Mouse (Mus musculus) right cerebral cortex, postnatal 25 days (tissue): ENCODE results near the gene Orm3.
"Not testable (repeated sequence)": the region's sequence is repeated elsewhere in the genome, so short reads cannot be mapped to it uniquely, and the experiment has no call there.

Experiments
- DNase-seq: peaks from one replicate; pipeline ENCODE4 v3.0.0; 2022

Gene Orm3

DNA sequence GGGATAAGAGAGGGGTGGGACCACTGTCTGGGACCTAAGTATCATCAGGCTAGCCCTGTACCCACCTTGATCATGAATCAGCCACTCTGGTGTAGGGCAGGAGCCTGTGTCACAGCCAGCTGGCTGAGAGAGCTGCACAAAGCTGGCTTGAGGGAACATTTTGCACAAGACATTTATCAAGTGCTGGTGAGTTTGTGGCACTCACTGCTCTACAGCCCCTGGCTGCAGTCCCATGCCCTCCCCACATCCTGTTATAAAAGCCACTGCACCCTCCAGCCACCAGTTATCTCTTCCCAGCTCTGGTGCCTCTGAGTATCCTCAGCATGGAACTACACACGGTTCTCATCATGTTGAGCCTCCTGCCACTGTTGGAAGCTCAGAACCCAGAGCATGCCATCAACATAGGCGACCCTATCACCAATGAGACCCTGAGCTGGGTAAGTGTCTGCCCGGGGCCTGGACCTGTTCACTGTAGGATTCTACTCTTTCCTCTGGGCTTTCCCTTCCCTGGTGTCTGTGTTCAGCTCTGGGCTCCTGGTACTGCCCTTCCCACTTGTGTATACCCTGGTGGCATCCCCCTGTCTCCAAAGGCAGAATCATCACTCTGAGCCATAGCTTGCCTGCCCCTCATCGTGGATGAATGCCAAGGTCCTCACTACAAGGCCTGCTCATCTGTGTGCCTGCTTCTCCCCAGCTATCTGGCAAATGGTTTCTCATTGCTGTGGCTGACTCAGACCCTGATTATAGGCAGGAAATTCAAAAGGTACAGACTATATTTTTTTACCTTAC, at the start of gene Orm3:
Gene Orm3 (plus strand): TSS at position 286 of the 789 bp plus-strand sequence.
- DNase-seq = no peak

DNA sequence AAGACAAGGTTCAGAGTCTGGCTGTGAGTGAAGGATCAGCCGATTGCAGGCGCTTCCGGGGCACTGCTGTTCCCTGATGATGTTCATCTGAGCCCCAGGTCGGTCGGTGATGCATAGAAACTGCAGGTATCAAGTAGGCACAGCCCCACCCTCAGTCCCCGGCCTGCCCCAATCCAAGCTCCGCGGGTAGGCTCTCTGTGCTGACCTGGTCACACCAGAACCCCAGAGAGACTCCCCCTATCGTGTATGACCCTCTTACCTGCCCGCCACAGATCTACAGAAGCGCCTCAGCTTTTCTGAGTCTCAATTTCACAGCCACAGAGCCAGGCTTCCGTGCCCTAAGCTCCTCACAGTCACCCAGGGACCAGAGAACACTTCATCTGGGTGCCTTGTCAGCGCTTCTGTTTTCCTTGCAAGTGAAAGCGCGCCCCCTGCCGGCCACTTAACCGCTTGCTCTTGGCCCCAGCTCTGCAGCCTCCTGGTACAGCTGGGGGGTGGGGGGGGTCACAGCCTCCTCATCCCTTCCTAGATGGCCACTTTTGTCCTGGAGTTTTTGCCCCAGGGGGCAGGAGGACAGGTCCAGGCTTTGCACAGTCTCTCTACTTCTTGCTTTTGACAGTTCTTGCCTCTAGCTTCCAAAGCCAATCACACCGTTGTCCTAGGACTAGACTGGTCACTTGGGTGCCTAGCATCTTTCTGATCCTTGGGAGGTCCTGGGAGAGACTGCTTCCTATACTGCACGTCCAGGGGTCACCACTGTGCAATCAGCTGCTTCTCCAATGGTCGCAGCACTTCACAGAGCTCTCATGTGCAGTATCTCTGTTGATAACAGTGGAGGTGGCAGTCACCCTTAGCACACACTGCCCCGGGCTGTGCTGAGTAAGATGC, 48.5 kb upstream of the Orm3 start:
- DNase-seq = peak; percentile 80

DNA sequence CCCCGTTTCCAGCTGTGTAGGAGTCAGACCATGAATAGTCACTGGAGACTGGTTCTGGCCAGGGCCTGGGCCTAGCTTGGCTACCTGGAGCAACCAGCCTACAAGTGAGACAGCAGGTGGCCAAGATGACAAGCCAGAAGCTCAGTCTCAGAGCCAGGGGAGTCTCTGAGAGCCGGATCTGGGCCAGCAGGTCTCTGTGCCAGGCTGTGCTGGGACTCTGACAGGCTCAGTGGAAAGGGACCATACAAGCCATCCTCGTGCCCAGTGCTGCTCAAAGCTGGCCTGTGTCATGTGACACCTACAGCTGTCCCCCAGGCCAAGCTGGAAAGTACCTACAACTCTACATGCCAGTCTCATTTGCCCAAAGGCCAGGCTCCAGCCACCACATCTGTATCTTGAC, 47.6 kb upstream of the Orm3 start:
- no peak for DNase-seq

DNA sequence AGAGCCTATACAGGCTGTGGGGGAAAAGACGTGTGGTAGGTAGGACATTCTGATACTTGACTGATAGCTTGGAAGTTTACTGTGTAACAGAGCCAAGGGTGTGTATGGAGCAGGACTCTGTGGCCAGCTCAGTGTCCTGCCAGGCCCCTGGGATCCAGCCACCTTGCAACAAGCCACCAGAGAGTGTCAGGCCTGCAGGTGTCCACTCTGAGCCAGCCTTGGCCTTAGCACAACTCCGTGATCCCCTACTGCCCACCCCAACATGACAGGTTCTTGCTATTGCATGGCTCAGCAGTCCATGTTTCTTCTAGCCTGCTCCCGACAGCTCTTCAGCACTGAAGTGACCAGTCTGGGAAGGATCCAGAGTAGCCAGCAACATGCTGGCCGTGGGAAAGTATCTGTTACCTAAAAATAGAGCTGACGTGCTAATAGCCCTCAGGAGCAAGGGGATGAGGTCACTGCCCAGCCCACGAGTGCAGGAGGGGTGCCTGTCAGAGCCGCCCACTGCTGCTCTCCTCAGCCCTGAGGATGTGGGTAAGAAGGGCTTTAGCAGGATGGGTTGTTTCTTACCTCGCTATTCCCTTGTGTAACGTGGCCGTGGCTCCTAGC, 45.6 kb upstream of the Orm3 start:
- DNase-seq = no peak

DNA sequence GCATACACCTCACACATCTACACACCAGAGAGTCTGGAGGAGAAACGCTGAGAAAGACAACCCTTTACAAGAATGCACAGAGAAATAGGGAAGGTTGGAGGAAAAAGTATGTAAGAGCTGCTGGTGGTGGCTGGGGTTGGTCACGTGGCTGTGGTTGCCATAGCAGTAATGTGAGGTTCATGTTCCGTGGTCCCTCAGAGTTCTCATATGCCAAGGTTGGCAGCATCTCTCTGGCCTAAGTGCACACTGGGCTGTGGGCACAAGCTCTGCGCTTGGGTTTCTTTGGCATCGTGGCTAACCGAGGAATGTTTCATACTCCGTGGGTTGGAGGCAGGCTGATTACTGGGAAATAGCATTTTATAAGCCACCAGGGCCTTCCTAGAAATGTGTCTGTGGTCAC, 44.5 kb upstream of the Orm3 start:
- DNase-seq = no peak

DNA sequence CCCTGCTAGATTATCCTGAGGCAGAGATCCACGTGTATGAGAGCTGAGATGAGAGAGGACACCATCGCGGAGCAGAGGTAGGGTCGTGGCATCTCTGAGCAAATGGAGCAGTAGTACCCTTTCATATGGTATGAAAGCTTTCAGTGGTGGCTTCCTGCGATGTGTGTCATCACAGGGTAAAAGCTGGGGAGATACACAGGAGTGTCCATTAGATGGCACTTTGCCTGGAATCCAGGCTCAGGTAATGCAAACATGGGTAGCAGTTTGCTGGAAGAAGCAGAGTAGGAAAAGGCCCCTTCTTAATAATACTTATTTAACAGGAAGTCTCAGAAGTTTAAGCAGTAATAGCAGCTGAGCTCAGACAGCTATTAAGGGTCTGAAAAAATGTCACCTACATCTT, 41.9 kb upstream of the Orm3 start:
- DNase-seq = no peak

DNA sequence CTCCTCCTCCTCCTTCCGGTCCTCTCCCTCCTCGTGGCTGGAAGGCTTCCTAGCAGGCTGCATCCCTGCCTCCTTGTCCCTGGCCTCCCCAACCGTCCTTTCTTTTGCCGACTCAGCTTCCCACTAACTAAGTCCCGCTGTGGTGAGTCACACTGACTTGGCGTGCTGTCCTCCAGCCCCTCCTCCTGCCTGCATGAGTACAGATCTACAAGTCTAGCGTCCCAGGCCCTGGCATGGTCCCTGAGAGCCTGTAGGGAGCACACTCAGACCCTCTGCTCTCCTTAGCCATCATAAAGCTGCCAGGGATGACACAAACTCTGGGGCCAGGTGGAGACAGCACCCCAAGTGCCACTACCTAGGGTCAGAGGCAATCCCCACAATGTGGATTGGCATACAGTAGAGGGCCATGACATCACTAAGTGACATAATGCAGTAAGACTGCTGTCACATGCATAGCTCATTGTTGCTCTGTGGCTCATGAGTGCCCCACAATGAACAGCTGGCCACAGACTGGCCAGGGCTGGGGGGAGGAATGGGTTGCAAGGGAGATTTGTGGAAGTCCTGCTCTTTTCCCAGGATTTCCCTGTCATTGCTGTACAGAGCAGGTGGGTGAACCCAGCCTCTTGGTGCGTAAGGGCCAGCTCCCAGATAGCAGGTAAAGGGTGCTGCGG, 39.8 kb upstream of the Orm3 start:
- no peak for DNase-seq

DNA sequence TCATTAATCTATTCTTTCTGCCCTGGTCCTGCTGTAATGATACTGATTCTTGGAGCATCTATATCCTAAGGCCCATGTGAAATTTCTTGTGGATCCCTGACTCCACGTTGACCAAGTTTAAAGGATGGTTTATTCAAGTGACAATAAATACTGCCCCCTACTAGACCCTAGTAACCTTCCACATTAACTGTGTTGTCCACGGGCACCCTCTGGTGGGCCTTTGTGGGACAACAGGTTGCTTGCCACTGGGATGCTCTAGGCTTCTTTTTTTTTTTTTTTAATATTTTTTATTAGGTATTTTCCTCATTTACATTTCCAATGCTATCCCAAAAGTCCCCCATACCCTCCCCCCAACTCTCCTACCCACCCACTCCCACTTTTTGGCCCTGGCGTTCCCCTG, 36.4 kb upstream of the Orm3 start:
- DNase-seq = not testable (repeated sequence)

DNA sequence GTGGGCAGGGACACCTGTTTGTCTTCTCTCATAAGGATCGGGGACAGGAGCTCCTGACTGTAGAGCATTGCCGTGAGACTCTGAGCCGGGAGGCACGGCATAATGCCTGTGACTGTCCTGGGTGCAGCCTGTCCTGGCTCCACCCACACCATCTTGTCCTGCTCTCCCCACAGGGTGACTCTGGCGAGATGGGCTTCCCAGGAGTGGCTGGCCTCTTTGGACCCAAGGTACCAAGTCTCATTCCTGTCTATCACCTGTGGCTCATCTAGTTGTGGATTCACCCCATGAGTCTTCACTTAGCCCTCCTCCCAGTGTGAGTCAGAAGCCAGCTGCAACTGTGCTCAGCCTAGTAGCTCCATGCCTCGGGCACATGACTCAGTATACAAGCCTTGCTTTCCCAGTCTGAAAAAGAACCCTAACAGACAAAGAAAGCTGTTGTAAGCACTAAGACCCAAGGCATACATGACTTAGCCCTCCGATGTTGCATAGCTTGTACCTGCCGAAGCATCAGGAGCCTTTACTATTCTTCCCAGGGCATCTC, 32.6 kb upstream of the Orm3 start:
- no peak for DNase-seq

DNA sequence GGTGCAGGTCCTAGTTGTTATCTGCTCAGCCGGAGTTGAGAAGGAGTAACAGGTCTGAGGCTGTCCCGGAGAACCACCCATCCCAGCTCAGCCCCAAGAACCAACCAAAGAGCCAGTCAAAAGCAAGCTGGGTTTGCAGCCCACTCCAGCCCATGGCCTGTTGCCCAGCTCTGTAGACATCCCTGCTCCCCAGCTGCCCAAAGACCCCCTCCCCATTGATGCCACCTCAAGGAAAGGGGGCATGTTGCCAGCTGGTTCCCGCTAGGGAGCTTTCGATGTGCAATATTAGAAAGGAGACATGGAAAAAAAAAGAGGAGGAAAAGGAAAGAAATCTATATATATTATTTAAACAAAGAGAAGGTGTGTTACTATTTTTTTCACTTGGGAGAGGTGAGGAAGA, 22.6 kb upstream of the Orm3 start:
- DNase-seq = no peak

DNA sequence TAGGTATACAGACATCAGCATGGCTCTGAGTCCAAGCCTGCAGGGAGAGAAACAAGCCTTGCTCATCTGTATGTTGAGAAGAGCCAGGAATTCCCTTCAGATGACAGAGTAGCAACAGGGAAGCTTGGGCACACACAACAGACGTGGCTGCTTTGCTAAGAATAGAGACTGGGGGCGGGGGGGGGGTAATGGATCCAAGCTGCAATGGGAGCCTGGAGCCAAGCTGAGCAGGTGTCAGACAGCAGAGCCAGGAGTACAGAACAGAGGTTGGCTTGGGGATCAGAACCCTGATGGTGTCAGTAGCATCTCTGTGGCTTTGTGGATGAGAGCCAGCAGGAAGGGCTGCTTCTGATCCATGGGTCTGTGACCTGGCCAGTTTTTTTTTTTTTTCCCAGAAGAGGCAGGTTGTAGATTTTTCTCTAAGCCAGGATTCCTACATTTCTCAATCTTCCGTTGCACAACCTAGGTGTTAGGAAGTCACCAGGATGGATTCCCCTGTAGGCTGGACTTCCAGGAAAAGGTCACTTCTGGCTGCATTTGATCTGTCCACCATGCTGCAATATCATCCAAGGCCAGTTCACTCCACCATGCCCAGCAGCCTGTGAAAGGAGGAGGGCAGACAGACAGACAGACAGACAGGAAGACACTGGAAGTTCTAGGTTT, 17.4 kb upstream of the Orm3 start:
- DNase-seq = no peak

DNA sequence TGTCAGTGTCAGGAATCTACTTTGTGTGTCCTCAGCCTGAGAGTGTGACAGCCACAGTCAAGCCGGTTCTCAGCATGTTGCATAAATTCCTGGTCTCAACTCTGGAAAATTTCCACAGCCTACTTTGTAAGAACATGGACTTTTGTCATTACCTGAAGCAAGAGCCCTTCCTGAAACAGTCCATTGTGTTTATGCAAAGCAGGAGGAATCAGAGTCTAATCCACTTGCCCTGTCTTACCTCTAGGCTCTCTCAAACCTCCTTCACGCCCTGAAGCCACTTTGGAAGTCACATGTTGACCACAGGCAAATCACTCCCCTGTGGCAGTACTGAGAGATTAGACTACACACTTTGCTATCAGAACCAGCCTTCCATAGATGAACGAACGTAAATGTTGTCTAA, 13.5 kb upstream of the Orm3 start:
- DNase-seq = no peak

DNA sequence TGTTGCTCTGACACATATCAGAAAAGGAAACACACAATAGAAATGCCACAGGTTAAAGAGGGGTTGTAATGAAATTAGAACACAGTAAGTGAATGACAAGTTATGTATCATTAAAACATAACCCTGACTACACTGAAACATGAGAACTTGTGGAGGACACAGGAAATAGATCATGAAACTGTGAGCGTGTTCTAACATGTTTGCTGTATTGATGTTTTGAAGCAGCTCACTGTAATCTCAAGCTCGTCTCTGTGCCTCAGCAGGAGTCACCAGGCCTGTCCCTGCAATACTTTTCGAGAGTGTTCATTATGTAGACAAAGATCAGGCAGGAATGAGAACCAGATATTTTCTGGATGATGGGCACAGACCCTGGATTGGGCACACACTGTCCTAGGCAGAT, 12.4 kb upstream of the Orm3 start:
- no peak for DNase-seq

DNA sequence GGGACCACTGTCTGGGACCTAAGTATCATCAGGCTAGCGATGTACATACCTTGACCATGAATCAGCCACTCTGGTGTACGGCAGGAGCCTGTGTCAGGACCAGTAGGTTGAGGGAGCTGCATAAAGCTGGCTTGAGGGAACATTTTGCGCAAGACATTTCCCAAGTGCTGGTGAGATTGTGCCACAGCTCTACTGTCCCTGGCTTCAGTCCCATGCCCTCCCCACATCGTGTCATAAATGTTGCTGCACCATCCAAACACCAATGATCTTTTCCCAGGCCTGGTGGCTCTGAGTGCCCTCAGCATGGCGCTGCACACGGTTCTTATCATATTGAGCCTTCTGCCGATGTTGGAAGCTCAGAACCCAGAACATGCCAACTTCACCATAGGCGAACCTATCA, 11.7 kb upstream of the Orm3 start, which contains the start of gene Orm1:
Gene Orm1 (plus strand): TSS at position 266 of the 400 bp plus-strand sequence.
- DNase-seq = no peak

DNA sequence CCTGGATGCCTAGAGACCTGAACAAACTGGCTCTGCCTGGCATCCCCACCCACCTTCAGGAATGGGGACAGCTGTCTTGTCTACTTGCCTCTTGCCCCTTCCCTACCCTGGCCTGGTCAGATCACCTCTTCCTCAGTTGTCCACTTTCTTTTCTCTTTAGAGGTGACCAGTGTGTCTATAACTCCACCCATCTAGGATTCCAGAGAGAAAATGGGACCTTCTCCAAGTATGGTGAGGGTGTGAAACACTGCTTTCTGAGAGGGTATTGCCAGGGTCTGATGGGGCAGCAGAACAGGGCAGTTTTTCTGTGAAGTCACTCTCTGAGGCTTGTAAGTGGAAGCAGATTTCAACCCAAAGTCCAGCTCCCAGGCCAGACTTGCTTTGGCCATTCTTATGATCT, 10.7 kb upstream of the Orm3 start:
- DNase-seq = no peak

DNA sequence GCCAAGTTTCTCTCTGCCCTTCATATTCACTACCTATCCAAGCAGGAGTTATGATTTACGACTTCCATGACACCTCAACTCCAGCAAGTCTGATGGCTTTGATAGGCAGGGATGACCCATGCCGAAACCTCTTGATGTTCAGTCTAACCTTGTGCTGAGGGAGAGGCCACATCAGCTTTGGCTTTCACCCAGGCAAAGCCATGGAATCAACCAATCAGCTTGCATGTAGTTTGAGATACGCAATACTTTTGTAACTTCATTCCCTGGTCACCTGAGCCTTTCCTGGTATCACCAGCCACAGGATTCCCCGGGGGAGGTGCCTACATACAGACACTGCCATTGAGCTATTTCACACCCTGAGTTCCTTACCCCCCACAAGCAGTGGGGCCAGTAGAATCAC, 9.3 kb upstream of the Orm3 start:
- no peak for DNase-seq

DNA sequence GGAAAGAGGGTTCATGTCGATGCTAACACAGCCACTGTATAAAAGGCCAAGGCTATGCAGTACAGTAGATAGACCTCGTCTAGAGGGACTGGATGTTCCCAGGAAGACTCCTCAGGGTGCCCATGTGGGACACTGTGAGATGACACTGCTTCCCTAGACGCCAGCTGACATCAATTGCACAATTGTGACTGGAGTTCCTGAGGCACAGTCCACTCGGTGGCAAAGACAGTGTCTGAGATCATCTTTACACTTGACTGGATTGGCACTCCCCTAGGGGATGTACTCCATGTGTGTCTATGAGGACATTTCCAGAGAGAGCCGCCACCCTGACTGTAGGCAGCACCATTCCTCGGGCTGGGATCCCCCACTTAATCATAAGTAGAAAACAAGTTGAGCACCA, 7.4 kb upstream of the Orm3 start:
- DNase-seq = no peak

DNA sequence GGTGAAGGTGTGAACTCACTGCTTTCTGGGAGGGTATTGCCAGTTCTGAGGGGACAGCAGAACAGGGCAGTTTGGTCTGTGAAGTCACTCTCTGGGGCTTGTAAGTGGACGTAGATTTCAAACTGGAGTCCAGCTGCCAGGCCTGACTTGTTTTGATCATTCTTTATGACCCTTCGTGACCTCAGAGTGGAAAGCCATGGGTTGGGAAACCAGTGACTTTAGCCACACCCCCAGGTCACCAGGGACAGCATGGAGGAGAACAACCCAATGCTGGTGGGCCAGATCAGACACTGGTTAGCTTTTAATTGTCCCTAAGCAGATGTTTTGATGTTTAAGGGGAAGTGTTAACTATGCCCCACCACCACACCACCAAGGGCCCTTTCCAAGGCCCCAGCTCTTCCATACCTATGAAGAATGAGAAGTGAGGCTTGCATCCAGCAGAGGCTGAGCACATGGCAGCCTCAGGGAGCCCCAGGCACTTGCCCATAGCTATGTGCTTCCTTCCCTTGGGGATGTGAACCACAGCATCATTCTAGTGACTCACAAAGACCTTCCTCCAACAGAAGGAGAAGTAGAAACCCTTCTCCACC, 1.1 kb downstream of the Orm3 start:
- no peak for DNase-seq

DNA sequence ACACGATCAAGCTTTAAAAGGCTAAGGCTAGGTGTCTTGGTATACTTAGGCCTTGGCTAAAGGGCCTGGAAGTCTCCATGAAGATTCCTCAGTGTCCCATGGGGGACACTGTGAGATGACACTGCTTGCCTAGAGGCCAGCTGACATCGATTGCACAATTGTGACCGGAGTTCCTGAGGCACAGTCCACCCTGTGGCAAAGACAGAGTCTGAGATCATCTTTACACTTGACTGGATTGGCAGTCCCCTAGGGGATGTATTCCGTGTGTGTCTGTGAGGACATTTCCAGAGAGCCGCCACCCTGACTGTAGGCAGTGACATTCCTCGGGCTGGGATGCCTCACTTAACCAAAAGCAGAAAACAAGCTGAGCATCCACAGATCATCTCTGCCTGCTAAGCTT, 3.9 kb downstream of the Orm3 start:
- no peak for DNase-seq

DNA sequence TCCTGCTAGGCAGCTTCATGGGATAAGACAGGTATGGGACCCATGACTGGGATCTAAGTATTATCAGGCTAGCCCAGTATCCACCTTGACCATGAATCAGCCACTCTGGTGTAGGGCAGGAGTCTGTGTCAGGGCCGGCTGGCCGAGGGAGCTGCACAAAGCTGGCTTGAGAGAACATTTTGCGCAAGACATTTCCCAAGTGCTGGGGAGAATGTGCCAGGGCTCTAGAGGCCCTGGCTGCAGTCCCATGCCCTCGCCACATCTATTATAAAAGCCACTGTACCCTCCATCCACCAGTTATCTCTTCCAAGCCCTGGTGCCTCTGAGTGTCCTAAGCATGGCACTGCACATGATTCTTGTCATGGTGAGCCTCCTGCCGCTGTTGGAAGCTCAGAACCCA, 6.2 kb downstream of the Orm3 start, which contains the start of gene Orm2:
Gene Orm2 (plus strand): TSS at position 300 of the 400 bp plus-strand sequence.
- DNase-seq = no peak

DNA sequence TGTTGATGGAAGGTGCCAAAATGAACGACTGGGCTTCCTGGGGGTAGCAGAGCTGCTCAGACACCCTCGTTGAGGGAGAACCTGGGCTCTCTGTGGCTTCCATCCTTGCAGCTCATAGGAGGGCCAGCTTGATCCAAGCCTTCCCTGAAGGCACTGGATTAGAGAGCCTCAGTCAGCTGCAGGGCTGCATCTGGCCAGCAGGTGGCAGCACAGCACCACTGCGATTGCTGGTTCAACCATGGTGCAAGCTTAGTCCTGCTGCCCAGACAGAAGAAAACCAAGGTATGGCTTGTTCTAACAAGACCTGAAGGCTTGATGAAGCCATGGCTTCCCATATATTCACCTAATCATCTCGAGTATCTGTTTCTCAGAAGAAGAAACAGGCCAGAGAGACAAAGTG, 12.6 kb downstream of the Orm3 start:
- DNase-seq = peak; percentile 81

DNA sequence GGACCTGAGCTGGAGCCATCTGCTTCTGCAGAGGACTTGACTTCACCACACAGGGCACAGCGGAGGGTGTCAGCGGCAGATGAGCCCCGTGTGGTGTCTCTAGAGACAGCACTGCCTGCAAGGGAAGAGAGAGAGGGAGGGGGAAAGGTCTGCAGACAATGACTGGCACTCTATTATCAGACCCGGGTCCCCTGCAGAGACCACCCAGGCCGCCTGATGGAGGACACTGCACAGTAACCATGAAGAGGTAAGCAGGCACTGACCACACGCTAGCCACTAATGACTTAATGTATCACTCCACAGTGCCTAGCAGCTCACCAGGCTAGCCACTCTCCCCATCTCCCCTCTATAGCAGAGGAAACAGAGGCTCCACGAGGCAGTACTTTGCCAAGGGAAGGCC, 14.9 kb downstream of the Orm3 start:
- DNase-seq = no peak
